Mouse (Mus musculus) brain, embryonic 18.5 days (tissue): ENCODE results near the gene Dnah7c.
"Not testable (repeated sequence)": the region's sequence is repeated elsewhere in the genome, so short reads cannot be mapped to it uniquely, and the experiment has no call there.

Source experiments
- DNase-seq: peaks from one replicate; pipeline ENCODE4 v3.0.0-alpha.2; 2012; ENCODE audit warnings: low read depth, low spot score

Dnah7c gene

GRCm38 (mm10) chr1:46729731-46730130 is 304.3 kb downstream of the Dnah7c start:
- DNase-seq = not testable (repeated sequence)

GRCm38 (mm10) chr1:46733405-46734106 is 308.2 kb downstream of the Dnah7c start:
- DNase-seq = not testable (repeated sequence)

GRCm38 (mm10) chr1:46734455-46734854 is 309.1 kb downstream of the Dnah7c start:
- not testable (repeated sequence) for DNase-seq

- DNase-seq = not testable (repeated sequence)
Observed at GRCm38 (mm10) chr1:46764600-46764999, 339.2 kb downstream of the Dnah7c start.

- DNase-seq = not testable (repeated sequence)
Observed at GRCm38 (mm10) chr1:46769318-46769717, 343.9 kb downstream of the Dnah7c start.

GRCm38 (mm10) chr1:46770077-46770695 is 344.8 kb downstream of the Dnah7c start:
- not testable (repeated sequence) for DNase-seq

GRCm38 (mm10) chr1:46782227-46782626 is 356.8 kb downstream of the Dnah7c start:
- not testable (repeated sequence) for DNase-seq

- no peak for DNase-seq
Observed at GRCm38 (mm10) chr1:46805074-46805473, 379.7 kb downstream of the Dnah7c start.

- DNase-seq = not testable (repeated sequence)
Observed at GRCm38 (mm10) chr1:46808630-46809029, 383.2 kb downstream of the Dnah7c start.

- no peak for DNase-seq
Observed at GRCm38 (mm10) chr1:46817934-46818333, 392.5 kb downstream of the Dnah7c start.

- no peak for DNase-seq
Observed at GRCm38 (mm10) chr1:46822256-46822972, 397.0 kb downstream of the Dnah7c start.

GRCm38 (mm10) chr1:46830066-46830843 is 404.9 kb downstream of the Dnah7c start:
- no peak for DNase-seq

GRCm38 (mm10) chr1:46831927-46832326 is 406.5 kb downstream of the Dnah7c start:
- DNase-seq = no peak

- no peak for DNase-seq
Observed at GRCm38 (mm10) chr1:46843406-46843805, 418.0 kb downstream of the Dnah7c start.

GRCm38 (mm10) chr1:46844281-46844680 is 418.9 kb downstream of the Dnah7c start:
- DNase-seq = no peak

- no peak for DNase-seq
Observed at GRCm38 (mm10) chr1:46845221-46845620, 419.8 kb downstream of the Dnah7c start.

- DNase-seq = peak; percentile 54
Observed at GRCm38 (mm10) chr1:46849758-46850157, 424.4 kb downstream of the Dnah7c start.

- no peak for DNase-seq
Observed at GRCm38 (mm10) chr1:46851586-46851985, 426.2 kb downstream of the Dnah7c start.

GRCm38 (mm10) chr1:46852216-46852599 is 426.8 kb downstream of the Dnah7c start:
- DNase-seq = no peak

- DNase-seq = no peak
Observed at GRCm38 (mm10) chr1:46852600-46853272, 427.3 kb downstream of the Dnah7c start.
